Mouse (Mus musculus): ENCODE results near the gene Gm6676. TPM values are rescaled to one million over a fixed set of nuclear protein-coding genes. Genes with fewer than 3 reads are reported as not detected.
"Not testable (repeated sequence)": the region's sequence is repeated elsewhere in the genome, so short reads cannot be mapped to it uniquely, and the experiment has no call there.

Gm6676 gene
- polyA plus RNA-seq (2015; fragmentation: Nextera tagmentation; extraction: Ambion mirVana): not detected in 2 replicates

GRCm38 (mm10) chr14:7125312-7125711, at the start of gene Gm6676:
Gene Gm6676, minus strand, starts transcription at chr14:7125412.
- not testable (repeated sequence) for H3K4me1 ChIP-seq (replicated peaks; ENCODE audit: control insufficient read depth, insufficient read depth, low read length); H3K4me3 ChIP-seq (replicated peaks; ENCODE audit: low read length); H3K9ac ChIP-seq (replicated peaks; ENCODE audit: low read depth, low read length); H3K4me2 ChIP-seq (ENCODE audit: low read length); H3K27me3 ChIP-seq (replicated peaks; ENCODE audit: control insufficient read depth, insufficient read depth, low read length); H3K9me3 ChIP-seq (ENCODE audit: control insufficient read depth, low read length); H3K36me3 ChIP-seq (ENCODE audit: control insufficient read depth, insufficient read depth); H3K27ac ChIP-seq (ENCODE audit: low read length); ATAC-seq
- WGBS: no CpG with 5 or more reads among the region's 2 CpGs

- H3K4me2 ChIP-seq (ENCODE audit: low read length); H3K27ac ChIP-seq (ENCODE audit: low read length); H3K36me3 ChIP-seq (ENCODE audit: control insufficient read depth, insufficient read depth); H3K9ac ChIP-seq (replicated peaks; ENCODE audit: low read depth, low read length); H3K4me1 ChIP-seq (replicated peaks; ENCODE audit: control insufficient read depth, insufficient read depth, low read length); H3K27me3 ChIP-seq (replicated peaks; ENCODE audit: control insufficient read depth, insufficient read depth, low read length); H3K4me3 ChIP-seq (replicated peaks; ENCODE audit: low read length); H3K9me3 ChIP-seq (ENCODE audit: control insufficient read depth, low read length): not testable (repeated sequence)
- no CpG with 5 or more reads among the region's 37 CpGs for WGBS
- ATAC-seq: peak; percentile 61
Observed at GRCm38 (mm10) chr14:7174483-7174971, 49.3 kb upstream of the Gm6676 start, which contains the start of gene Gm3512. Gene Gm3512, minus strand, starts transcription at chr14:7174533.

- H3K9ac ChIP-seq (replicated peaks; ENCODE audit: low read depth, low read length): peak overlapping the region; percentile 62
- not testable (repeated sequence) for H3K27me3 ChIP-seq (replicated peaks; ENCODE audit: control insufficient read depth, insufficient read depth, low read length); H3K36me3 ChIP-seq (ENCODE audit: control insufficient read depth, insufficient read depth); H3K9me3 ChIP-seq (ENCODE audit: control insufficient read depth, low read length); H3K4me1 ChIP-seq (replicated peaks; ENCODE audit: control insufficient read depth, insufficient read depth, low read length)
- H3K4me2 ChIP-seq (ENCODE audit: low read length): peak overlapping the region; percentile 46
- H3K27ac ChIP-seq (ENCODE audit: low read length): peak overlapping the region; percentile 70
- ATAC-seq: peak; percentile 77
- WGBS: 0% methylated on average over 6 of the region's 54 CpGs
- H3K4me3 ChIP-seq (replicated peaks; ENCODE audit: low read length): peak overlapping the region; percentile 47
Observed at GRCm38 (mm10) chr14:7105124-7105802, 19.9 kb downstream of the Gm6676 start.

GRCm38 (mm10) chr14:7100521-7100920, 24.7 kb downstream of the Gm6676 start, which contains the start of gene Gm3696:
Gene Gm3696, minus strand, starts transcription at chr14:7100621.
- WGBS: 88% methylated on average over 1 of the region's 3 CpGs
- H3K4me2 ChIP-seq (ENCODE audit: low read length); H3K4me3 ChIP-seq (replicated peaks; ENCODE audit: low read length); H3K9me3 ChIP-seq (ENCODE audit: control insufficient read depth, low read length); H3K27ac ChIP-seq (ENCODE audit: low read length); H3K27me3 ChIP-seq (replicated peaks; ENCODE audit: control insufficient read depth, insufficient read depth, low read length); H3K9ac ChIP-seq (replicated peaks; ENCODE audit: low read depth, low read length); H3K36me3 ChIP-seq (ENCODE audit: control insufficient read depth, insufficient read depth); H3K4me1 ChIP-seq (replicated peaks; ENCODE audit: control insufficient read depth, insufficient read depth, low read length); ATAC-seq: not testable (repeated sequence)

Other genes starting within 250 kb of the Gm6676 start
- gene Gm3667, start 235.4 kb downstream of the Gm6676 start, polyA plus RNA-seq (2015; fragmentation: Nextera tagmentation; extraction: Ambion mirVana): 7.2 and 9.8 TPM in 2 replicates
- not detected in 2 replicates for gene Gm6356, start 151.6 kb downstream of the Gm6676 start, polyA plus RNA-seq (2015; fragmentation: Nextera tagmentation; extraction: Ambion mirVana)
- 2.1 and 3.8 TPM in 2 replicates for gene Gm10406, start 98.0 kb downstream of the Gm6676 start, polyA plus RNA-seq (2015; fragmentation: Nextera tagmentation; extraction: Ambion mirVana)
- not detected in 2 replicates for gene Gm3685, start 80.4 kb downstream of the Gm6676 start, polyA plus RNA-seq (2015; fragmentation: Nextera tagmentation; extraction: Ambion mirVana)
- 4.6 and 6.6 TPM in 2 replicates for gene Gm3696, start 24.8 kb downstream of the Gm6676 start, polyA plus RNA-seq (2015; fragmentation: Nextera tagmentation; extraction: Ambion mirVana)
- 7.5 and 9.5 TPM in 2 replicates for gene Gm3512, start 49.1 kb upstream of the Gm6676 start, polyA plus RNA-seq (2015; fragmentation: Nextera tagmentation; extraction: Ambion mirVana)
- gene Gm16434, start 69.1 kb upstream of the Gm6676 start, polyA plus RNA-seq (2015; fragmentation: Nextera tagmentation; extraction: Ambion mirVana): not detected in 2 replicates
- gene Gm3727, start 139.3 kb upstream of the Gm6676 start, polyA plus RNA-seq (2015; fragmentation: Nextera tagmentation; extraction: Ambion mirVana): not detected in 2 replicates
- gene Gm3739, start 189.6 kb upstream of the Gm6676 start, polyA plus RNA-seq (2015; fragmentation: Nextera tagmentation; extraction: Ambion mirVana): 5.4 and 5.5 TPM in 2 replicates
- gene Gm5797, start 207.0 kb upstream of the Gm6676 start, polyA plus RNA-seq (2015; fragmentation: Nextera tagmentation; extraction: Ambion mirVana): not detected in 2 replicates
- not detected in 2 replicates for gene Gm8374, start 239.7 kb upstream of the Gm6676 start, polyA plus RNA-seq (2015; fragmentation: Nextera tagmentation; extraction: Ambion mirVana)